Mouse (Mus musculus): ENCODE data around the gene Dagla. TPM values are rescaled to one million over a fixed set of nuclear protein-coding genes. Genes with fewer than 3 reads are reported as not detected.
A peak's percentile ranks its signal among the peaks of the same experiment; 100 is the strongest.

Dagla gene
- total RNA-seq, 4 experiments from 2014 or later, result 3.3 to 4.4 (median 3.8) TPM

DNA sequence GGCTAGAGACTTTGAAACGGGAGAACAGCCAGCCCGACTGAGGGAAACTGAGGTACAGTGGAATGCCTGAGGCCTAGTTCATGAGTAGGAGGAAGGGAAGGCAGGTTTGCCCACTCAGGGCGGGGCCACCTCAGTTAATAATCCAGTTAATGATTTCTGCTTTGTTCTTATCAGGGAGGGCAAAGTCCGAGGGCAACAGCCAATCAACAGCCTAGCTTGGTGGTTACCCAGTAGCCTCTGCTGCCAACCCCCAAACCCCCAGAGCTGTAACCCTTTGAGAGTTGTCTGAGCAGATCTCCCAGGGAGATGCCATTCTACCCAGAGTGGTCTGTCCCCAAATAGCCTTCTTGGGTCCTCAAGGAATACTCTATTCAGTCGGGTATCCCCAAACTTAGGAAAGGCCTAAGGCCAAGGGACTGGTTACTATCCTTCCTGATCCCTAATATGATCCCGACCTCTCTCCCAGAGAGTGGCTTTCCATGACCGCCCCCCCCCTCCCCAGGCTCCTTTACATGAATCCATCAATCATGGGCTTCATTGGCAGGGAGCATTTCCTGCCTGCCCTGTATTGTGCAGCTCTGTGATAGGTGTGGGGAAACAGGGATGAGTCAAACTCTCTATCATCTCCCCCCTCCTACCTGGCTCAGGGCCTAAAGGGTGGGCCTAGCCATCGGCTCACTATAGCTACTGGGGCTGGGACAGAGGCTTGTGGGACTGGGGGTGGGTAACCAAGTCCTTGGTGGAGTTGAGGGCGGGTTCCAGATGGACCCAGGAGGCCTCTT lies 68.7 kb downstream of the Dagla start:
- DNase-seq, result no peak

DNA sequence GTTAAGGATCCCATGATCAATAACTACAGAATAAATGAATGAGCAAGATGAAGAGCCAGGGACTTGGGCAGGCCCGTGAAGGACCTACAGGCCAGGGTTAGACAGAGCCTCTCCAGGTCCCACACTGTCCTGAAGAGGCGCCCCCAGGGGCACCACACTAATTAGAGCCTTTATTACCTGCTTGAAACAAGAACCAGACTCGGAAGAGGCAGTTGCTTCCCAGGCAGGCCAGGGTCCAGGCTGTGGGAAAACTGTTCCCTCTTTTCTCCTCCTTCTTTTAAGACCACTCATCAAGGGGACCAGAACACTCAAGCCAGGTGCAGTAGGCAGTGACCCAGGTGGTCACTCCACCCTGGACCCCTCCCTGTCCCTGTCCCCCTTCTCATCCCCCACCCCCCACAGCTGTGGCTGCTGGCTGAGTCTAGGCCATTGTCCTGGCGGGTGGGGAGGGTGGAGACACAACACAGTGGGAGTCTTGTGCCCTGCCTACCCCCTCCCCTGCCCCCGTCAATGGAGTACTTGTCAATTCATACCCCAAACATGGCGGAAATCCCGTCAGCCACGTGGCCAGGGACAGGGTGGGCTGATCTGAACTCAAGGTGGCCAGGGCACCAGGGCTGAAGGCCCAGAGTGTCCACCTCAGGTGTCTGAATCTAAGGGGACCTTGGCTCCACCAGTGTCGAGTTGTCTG lies 72.2 kb downstream of the Dagla start:
- no peak for DNase-seq

- DNase-seq, result no peak
These were observed 72.8 kb downstream of the Dagla start for GRCm38 (mm10) chr19:10231871-10232270.

- DNase-seq, result no peak
These were observed 73.7 kb downstream of the Dagla start for GRCm38 (mm10) chr19:10231016-10231415.

DNA sequence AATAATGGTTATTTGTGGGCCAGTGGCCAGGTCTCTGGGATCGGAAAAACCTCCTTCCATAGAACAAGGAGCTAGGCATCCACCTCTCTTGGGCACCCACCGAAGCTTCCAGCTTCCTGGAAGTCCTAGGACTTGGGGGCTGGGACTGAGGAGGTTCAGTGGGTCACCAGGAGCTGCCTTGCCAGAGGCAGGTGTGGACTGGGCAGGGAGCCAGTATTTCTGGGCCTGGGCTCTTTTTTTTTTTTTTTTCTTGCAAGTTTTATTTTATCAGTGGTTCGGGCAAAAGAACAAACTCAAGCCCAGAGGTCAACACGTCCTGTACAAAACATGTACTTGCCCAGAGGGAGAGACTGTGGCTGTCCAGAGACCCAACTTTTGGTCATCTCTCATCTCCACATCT lies 78.9 kb downstream of the Dagla start:
- DNase-seq, result no peak

DNA sequence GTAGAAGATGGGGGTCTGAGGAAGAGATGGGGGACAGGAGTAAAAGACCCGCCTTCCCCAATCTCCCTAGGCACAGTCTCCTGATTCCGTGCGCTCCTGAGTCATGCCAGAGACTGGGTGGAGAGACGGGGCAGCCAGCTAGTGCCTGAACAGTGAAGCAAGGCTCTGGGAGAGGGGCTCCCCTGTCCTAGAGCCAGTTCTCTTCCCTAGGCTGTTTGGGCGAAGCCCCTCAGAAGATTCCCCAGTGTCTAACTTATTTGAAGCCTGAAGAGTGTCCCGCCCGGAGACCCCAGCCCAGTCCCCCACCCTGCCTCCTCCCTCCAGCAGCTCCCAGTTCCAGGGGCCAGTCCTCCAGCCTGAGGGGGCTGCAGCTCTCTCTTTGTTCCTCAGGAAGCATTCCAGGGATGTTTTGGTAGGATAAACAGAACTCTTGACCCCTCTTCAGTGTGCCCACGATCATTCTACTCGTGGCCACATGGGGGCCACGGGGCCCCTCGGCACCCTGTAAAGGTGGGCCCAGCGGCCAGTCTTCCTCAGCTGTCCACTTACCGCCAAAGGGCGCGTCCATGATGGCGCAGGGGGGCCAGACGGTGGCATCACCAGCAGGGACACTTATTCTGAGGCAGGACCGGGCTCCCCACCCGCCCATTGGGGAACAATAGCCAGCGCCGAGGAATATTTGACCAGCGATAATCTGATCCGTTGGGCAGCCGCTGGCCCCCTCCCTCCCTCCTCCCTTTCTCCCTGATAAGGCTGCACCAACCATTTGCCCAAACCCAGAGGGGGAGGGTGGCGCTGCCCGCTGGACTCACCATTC lies 79.8 kb downstream of the Dagla start:
- DNase-seq, result no peak

- no peak for DNase-seq
These were observed 81.1 kb downstream of the Dagla start for GRCm38 (mm10) chr19:10223561-10223960.

GRCm38 (mm10) chr19:10222656-10223055 lies 82.0 kb downstream of the Dagla start:
- DNase-seq, result no peak

DNA sequence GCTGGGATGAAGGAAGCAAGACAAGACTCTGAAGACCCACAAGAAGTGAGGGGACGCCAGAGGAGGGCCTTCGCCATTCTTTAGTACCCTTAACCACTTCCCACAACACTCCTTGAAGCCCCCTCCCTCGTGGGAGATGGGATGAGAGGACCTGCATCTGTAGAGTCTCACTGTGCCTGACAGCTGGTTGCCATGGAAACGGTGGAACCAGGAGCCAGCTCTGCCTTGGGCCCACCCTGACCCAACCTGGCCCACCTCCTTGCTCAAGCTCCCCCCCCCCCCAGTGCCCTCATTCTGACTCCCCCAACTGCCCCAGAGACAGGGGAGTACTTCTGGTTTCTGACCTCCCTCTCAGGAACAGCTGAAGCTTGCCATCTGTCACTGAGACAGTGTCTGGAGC lies 83.1 kb downstream of the Dagla start:
- no peak for DNase-seq

DNA sequence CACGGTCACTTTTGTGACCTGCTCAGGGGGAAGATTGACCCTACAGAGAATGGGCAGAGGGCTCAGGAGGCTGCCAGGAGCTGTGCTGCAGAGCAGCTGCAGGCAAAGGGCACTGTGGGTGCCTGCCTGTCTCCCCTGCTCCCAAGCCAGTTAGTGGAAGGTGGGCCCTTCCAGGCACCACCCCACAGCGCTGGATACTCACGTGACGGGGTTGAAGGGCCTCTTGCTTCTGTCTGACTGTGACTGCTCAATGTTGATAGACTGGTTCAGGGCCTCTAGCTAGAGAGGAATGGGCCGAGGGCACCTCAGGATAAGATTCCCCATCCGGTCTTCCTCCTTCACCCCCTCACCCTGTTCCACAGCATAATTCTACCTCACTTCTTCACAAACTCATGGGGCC lies 85.1 kb downstream of the Dagla start:
- DNase-seq, result no peak

GRCm38 (mm10) chr19:10219108-10219507 lies 85.6 kb downstream of the Dagla start:
- DNase-seq, result no peak

DNA sequence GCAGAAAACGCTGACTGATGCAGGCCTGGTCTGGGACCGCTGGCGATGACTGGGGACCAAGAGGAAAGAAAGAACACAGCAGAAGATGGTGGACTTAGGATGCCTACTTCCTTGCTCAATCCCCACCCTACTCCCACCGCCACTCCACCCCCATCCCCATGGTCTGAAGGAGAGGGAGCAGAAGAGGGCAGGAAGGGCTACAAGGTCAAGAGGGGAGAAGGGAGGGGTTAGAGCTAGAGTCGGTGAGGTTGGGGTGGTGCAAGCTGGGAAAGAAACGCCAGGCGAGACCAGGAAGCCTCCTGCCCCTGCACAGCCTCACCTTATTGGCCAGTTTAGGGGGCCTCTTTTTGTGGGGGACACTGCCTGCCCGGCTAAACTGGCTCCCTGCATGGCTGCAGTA lies 88.6 kb downstream of the Dagla start:
- DNase-seq, result no peak

- no peak for DNase-seq
These were observed 90.7 kb downstream of the Dagla start for GRCm38 (mm10) chr19:10213796-10214471.

DNA sequence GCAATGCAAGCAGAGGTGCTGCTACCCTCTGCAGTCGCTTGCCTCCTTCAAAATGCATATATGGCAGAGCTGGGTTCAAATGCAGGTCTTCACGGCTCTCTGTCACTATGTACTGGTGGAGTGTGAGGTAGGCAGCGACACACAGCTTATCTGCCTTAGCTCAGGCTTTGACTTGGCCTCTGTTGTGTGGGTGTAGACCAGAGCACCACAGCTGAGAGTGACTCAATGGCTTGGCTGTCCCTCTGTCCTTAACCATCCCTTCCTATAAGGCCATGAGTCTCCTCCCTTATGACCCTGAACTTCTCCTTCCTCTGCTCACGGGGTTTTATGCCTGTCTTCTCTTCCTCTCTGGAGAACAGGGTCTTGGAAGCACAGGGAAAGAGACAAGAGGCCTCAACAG lies 93.8 kb downstream of the Dagla start:
- DNase-seq, result no peak

DNA sequence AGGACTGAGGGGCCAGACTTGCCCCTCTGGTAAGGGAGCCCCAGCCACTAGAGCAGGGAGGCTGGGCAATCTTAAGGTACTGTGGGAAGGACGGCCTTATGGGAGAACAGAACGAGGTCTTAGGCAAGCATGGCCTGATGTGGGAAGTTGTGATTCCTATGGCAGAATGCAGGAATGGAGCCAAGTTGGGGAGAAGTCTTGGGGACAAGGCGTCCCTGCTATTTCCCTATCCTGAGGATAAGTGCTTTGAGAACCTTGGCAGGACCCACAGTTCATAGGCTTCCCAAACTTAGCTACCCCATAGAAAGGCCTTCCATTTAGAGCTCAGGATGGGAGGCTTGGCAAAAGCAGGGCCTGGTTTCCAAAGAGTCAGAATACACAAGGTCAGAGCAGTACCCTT lies 95.8 kb downstream of the Dagla start:
- no peak for DNase-seq

DNA sequence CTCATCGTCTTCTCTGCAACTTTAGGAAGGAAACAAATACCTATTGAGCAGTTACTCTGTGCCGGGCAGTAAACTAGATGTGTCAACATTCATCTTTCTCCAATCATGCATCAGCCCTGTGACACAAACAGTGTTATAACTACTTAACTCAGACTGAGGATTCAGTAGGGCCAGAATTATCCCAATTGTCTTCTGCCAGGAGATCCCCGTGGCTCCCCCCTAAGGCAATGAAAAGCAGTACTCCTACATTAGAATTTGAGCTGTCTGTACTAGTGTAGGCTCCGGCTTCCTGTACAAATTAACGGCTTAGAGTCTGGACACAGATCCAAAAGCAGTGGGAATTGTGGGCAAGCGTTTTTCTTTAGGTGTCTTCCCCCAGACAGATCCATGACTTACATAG lies 99.6 kb downstream of the Dagla start:
- no peak for DNase-seq

DNA sequence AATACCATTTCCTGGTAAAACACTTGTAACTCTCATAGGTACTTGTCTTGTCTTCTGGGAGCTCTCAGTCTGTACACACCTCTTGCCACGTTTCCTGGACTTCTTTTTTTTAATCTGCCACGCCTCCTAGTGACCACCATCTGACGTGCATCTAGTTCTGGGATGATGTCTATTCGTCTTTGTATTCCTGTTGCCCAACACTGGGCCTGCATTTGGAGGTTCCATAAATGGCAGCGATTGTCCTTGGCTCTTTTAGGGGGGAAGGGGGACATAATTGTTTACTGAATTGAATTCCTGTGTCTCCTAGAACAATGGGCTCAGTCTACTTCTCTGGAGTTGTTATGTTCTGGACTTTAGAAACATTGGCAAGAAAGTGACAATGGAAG lies 100.1 kb downstream of the Dagla start:
- DNase-seq, result peak; percentile 60

DNA sequence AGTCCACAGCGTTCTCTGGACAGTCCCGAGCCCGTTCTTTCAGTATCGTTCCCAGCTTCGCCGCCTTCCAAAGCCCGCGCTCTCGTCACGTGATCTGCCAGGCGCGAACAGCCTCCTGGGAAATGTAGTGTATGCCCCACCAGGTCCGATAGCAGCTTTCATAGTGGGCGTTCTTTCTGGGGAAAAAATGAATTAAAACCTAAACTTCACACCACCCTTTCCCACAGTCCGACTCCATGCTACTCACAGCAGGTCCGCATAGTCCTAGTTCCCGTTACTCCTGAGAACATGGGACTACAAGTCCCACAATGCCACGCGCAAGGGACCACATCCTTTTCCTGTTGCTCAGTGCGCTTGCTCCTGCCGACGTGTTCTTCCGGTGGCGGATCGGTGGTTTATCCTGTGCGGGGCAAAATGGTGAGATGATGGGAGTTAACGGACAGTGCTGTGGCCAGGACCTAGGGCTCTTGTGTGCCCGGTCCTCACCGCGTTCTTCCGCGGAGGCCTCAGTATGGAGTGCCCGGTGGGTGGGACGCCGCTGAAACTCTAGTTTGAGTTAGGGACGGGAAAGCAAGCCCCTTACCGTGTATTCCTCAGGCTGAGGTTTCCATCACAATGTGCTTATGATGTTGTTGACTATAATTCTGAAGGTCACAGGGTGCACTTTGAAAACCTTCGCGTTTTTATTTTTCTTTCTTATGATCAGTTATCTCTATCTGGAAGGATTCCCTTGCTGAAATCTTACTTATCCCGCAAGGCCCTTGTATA lies 100.6 kb downstream of the Dagla start, which contains the start of the genes Tmem258 and Fen1:
TSS of gene Tmem258 (plus strand) at position 167 of the 768 bp plus-strand sequence.
TSS of gene Fen1 (minus strand) at position 322 of the 768 bp plus-strand sequence.
- peak; percentile 87 for DNase-seq

GRCm38 (mm10) chr19:10203146-10203847 lies 101.4 kb downstream of the Dagla start:
- no peak for DNase-seq

DNA sequence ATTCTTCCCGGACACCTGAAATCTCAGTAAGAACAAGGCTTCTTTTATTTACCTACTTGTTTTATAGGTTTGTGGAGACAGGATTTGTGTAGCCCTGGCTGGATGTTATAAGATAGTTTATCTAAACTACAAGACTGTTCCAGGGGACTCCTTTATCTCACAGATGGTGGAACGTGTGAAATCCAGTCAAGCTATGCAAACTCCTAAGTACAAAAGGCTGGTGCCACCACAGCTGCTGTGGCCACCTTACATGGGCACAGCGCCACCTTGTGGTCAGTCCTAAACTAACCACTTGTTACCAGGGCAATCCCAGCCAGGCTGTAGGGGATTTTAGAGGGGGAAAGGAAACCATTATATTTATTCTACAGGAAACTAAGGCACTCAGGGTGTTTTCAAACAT lies 106.0 kb downstream of the Dagla start:
- peak; percentile 68 for DNase-seq

DNA sequence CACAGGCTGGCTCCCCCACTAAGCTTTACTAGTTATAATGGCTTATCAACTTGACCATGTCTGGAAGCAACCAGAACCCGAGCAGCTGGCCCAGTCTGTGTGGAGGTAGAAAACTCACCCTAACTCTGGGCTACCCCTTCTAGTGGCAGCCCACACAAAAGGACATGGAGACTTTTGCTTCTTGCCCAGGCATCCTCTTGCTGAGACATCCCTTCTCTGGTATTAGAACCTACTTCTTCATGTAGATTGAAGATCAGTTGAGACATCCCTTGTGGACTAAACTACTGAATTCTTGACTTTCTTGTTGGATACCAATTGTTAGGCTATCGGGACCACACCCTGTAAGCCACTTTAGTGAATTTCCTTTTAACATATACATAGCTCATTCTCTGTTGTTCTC lies 106.4 kb downstream of the Dagla start:
- DNase-seq, result no peak

Data from adrenal gland, adult 8-10 months (tissue).